Mouse (Mus musculus) right cerebral cortex, adult 18-20 months (tissue): ENCODE results near the gene Per1.

Experiments
- DNase-seq: peaks from one replicate; pipeline ENCODE4 v3.0.0; 2022; ENCODE audit warnings: mixed read lengths

Per1 gene

GRCm38 (mm10) chr11:69135361-69135760, 40.3 kb downstream of the Per1 start:
- DNase-seq: no peak

DNA sequence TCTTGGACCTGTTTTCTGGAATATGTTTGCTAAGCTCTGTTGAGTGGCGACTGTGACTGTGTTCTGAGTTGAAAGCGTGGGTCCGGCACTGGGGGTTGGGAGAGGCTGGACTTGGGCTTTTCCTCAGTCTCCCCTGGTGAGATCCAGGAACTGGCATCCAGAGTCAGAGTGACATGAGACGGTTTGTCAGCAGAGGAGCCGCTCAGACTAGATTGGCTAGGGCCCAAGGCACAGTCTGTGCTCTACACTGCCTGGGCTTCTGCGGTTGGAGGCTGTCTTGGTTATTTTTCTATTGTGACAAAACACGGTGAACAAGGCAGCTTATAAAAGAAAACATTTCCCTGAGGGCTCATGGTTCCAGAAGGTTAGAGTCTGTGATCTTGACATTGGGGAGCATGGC, 52.5 kb downstream of the Per1 start:
- no peak for DNase-seq

DNA sequence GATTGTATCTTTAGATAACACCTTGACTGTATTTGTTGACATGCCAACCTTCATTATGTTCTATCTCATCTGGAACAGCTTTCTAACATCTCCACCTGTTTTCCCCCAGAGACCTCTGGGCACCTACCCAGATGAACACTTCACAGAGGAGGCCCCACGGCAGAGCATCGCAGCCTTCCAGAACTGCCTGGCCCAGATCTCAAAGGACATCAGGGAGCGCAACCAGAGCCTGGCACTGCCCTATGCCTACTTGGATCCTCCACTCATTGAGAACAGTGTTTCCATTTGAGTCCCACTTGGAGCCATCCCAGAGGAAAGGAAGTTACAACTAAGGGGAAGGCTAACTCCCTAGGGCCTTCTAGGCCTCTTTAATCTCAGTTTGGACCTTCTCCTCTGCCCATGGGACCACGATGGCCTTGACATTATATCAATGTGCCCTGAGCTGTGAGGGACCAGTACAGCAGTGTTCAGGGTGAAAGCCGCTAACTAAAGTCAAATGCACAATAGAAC, 53.5 kb downstream of the Per1 start:
- DNase-seq: no peak

GRCm38 (mm10) chr11:69149728-69150127, 54.7 kb downstream of the Per1 start:
- DNase-seq: no peak

GRCm38 (mm10) chr11:69150444-69150843, 55.4 kb downstream of the Per1 start:
- DNase-seq: peak; percentile 57

- DNase-seq: no peak
These were observed 56.0 kb downstream of the Per1 start for GRCm38 (mm10) chr11:69151004-69151403.

DNA sequence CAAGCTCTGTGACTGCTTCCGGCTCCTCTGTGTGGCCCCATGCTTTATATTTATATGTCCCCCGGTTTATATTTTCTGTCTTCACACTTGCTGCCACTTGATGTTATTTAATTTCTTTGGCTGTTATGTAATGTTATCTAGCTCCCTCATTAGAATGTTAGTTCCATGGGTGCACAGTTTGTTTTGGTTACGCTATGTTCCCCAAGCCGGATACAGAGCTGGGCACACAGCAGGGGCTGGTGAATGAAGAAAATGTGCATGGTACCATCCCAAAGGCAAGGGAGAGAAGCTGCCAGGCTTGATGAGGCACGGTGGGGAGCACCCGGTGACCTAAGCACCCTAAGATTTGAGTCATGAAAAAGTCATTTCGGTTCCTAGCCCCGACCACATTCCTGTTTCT, 58.8 kb downstream of the Per1 start:
- no peak for DNase-seq

DNA sequence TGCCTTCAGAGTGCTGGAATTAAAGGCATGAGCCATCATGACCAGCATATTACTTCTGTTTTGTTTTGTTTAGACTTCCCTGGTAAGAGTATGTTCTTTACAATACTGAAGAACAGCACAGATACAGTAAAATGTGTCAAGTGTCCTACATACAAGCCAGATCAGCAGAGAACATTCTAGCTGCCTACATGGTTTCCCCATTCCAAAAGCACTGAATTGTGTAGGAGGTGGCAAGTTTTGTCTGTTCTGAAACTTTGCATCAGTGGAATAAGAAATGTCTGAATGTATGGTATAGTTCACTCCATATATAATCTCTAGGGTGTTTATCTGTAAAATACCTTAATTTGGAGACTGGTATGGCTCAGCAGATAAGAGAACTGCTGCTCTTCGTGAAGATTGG, 60.3 kb downstream of the Per1 start:
- no peak for DNase-seq

- DNase-seq: peak; percentile 57
These were observed 61.8 kb downstream of the Per1 start, which contains the start of gene Alox12b for GRCm38 (mm10) chr11:69156800-69157199. Gene Alox12b, plus strand, starts transcription at chr11:69156989.
